Mouse (Mus musculus) liver, adult (tissue): Measurements from ENCODE around the gene Wnt5a.

Experiments used
- GATA4 ChIP-seq: IDR thresholded peaks from 2 replicates; pipeline ENCODE4 v1.6.1; 2014; ENCODE audit warnings: mild to moderate bottlenecking, low read length; ENCODE audit not compliant: insufficient replicate concordance

Wnt5a gene

DNA sequence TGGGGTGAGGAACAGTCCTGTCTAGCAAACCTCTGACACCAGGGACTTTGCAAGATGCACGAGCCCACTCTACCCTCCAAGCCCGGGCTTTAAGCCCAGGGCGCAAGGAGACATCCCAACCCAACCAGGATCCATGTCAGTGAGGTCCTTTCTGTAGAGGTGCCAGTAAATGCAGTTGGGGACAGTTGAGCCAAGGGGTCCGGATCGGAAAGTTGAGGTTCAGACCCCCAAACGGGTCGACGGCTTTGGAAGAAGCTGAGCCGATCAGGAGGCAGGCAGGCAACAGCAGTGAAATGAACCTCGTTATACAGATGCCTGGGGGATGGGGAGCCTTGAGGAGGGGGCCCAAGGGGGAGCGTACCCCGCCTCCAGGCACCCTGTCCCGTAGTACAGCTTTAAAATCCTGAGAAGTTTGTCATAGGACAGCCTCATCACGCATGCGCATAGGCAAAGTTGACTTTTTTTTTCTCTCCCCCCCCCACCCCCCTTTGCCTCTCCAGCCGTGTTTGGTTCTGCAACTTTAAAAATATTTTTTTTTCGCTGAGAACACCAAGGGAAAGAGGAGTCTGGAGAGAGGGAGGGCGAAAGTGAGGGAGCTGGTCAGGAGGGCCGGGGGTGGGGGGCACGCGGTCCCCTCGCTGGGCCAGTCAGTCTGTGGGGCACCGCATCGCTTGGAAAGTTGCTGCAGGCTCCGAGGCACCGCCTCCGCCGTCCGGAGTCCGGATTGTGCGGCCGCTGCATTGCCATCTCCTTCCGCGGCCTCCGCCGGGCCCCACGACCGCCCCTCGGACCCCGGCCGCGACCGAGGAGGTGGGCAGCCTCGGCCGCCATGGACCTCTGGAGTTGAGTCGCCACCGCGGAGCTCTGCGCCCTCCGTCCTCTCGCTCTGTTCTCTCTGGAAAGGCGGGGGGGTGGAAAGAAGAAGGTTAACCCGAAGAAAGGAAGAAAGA lies at the start of gene Wnt5a:
Wnt5a (plus strand) TSS at position 650 of the 950 bp plus-strand sequence.
- TF ChIP-seq GATA4 = no peak

DNA sequence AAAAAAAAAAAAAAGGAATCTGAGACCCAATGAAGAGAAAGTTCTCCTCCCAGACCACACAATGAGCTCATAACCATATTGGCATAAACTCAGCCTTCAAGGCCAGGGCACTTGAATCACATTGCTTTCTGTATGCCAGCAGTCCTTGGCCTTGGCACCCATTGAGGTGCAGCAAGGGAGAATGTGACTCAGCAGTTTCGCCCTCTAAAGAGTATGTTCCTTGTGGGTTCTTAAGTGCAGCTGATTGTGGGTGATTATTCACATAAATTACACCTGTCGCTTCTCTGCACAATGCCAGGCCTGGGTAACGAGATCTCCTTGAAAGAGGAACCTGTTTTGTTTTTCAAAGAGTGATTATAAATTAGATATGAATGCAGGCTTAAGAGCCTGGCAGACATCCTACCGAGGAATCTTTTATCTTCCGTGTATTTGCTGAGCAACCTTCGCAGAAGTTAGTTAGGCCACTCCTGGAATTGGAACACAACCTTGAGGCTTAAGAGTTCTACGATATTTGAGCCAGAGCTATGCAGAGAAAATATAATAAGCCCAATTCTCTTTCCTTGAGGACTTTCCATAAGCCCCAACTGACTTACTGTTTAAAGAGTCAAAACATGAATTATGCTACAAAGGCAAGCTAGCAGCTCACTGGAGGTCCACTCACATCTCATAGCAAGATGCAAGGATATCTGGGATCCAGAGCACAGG lies 48.0 kb upstream of the Wnt5a start:
- no peak for TF ChIP-seq GATA4

GRCm38 (mm10) chr14:28457428-28457827 lies 47.1 kb upstream of the Wnt5a start:
- TF ChIP-seq GATA4 = no peak

DNA sequence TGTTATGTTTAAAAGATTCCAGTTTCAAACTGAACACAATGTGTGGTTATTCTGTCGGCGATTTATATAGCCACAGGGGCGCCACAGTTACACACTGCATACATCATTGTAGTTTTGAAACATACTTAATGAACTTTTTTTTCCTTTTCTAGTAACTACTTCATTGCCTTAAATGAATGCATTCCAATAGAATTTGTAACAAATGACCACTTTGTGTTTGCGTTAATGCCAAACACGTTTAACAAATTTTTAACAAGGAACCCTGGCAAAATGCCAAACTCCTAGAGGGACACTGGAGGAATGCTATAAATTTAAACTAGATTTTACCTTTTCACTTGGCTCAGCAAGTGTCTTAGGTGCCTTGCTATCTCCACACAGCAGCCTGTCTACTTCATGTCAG lies 36.6 kb upstream of the Wnt5a start:
- no peak for TF ChIP-seq GATA4

DNA sequence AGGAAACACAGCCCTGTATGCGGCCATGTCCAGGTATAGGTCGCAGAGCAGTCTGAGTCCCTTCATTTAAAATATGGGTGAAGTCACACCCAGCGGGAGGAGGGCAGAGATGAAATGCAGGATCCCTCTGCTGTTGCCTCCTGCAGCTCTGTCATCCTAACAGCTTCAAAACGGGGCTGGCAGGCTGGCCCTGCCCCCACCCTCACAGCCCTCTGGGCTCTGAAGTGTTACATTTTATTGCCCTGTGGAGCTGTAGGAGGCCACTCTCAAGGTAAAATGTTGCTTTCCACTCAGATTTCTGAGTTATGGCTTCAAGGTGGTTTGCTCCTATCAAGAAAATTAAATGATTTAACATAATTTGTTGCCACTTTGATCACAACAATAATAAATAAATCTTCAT lies 34.9 kb upstream of the Wnt5a start:
- no peak for TF ChIP-seq GATA4

DNA sequence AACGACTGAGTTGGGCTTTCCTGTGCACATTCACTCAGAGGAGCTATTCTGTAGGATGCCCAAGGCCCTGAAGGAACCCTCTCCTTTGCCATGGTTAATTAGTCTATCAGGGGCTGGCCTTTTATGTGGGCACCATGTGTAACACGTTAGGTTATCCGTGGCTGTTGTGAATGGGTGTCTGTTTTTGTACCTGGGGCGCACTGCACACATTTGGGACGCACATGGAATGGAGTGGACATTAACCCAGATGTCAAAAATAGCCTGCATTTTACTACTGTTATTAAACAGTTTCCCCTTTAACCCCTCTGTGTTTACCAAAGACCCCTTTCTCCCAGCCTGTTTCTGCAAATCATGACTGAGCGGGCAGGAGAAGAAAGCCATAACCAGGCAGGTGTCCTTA lies 34.3 kb upstream of the Wnt5a start:
- TF ChIP-seq GATA4 = no peak

DNA sequence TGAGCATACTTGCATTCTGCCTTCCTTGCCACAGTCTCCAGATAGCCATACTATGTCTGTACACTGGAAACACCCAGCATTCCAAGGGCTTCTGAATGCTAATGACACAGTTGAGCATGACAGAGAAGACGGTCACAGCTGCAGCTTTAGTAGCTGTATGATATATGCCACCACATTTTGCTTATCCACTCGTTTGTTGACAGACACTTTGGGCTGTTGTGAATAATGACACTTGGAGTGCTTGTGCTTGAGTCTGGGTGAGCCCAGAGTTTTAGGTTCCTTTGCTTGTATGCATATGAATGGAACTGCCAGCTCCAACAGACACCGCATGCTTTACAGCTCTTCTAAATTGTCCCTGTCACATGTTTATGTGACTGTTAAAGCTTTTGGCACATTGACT lies 29.5 kb upstream of the Wnt5a start:
- no peak for TF ChIP-seq GATA4

DNA sequence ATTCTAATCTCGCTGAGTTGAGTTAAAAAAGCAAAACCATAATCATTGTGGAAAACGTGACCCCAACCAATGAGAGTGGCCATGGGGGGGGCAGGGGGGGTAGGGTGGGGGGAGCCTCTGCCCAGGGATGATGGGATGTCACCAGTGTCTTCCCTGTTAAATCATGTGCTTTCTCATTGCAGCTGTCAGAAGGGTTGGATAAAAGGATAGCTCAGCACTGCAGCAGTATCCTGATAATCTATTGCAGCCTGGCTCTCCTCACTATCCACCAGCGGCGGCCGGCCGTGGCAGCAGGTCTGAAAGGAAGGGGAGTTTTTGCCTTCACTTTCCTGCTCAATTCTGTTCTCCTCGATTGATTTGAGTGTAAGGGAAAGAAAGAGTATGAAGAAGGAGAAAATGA lies 29.1 kb upstream of the Wnt5a start:
- no peak for TF ChIP-seq GATA4

DNA sequence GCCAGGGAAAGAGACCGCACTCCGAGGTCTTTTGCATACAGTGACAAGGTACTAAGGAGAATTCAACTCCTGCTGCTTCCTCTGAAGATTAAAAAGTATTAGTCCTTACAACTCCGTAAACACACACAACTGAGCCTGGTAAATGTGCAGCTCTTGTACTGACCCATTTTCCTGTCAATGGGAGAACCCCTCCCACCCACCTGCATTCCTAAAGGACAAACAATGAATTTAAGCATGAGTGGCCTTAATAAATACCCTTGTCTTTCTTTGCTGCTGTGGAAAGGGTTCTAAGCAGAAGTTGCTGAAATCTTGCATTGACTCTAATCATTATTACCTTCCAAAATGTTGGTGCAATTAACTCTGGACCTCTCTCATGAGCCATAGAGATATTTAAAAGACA lies 27.8 kb upstream of the Wnt5a start:
- no peak for TF ChIP-seq GATA4

GRCm38 (mm10) chr14:28480866-28481265 lies 23.7 kb upstream of the Wnt5a start:
- no peak for TF ChIP-seq GATA4

- TF ChIP-seq GATA4 = no peak
Observed at GRCm38 (mm10) chr14:28493806-28494205, 10.7 kb upstream of the Wnt5a start.

DNA sequence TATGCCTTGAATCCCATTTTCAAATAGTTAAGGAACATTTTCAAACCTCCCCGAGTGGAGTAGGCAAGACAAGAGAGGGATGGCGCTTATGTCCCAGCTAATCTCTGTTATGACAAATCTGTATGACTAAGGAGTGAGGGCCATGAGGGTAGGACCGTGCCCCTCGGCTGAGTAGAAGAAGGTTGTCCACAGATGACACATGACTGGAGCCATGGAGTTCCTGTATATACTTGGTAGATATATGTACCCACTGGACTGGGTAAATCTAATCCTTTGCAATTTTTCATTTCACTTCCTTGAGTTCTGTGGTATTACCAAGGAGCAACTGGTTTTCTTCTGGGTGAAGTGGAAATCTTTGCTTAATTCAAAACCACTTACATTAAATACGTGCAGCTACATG lies 10.3 kb upstream of the Wnt5a start:
- no peak for TF ChIP-seq GATA4

GRCm38 (mm10) chr14:28501216-28501878 lies 3.2 kb upstream of the Wnt5a start:
- TF ChIP-seq GATA4 = no peak

GRCm38 (mm10) chr14:28503276-28503675 lies 1.3 kb upstream of the Wnt5a start:
- no peak for TF ChIP-seq GATA4

- no peak for TF ChIP-seq GATA4
Observed at GRCm38 (mm10) chr14:28505051-28505585, 568 bp downstream of the Wnt5a start.

GRCm38 (mm10) chr14:28505586-28506375 lies 1.2 kb downstream of the Wnt5a start:
- no peak for TF ChIP-seq GATA4
